Mouse (Mus musculus): Measurements from ENCODE around the gene 1600014C23Rik. TPM values are rescaled to one million over a fixed set of nuclear protein-coding genes. Genes with fewer than 3 reads are reported as not detected.

1600014C23Rik gene
- under 1 TPM in 1 of 2 experiments, not detected in 1; 0.73 TPM for total RNA-seq (2021)

DNA sequence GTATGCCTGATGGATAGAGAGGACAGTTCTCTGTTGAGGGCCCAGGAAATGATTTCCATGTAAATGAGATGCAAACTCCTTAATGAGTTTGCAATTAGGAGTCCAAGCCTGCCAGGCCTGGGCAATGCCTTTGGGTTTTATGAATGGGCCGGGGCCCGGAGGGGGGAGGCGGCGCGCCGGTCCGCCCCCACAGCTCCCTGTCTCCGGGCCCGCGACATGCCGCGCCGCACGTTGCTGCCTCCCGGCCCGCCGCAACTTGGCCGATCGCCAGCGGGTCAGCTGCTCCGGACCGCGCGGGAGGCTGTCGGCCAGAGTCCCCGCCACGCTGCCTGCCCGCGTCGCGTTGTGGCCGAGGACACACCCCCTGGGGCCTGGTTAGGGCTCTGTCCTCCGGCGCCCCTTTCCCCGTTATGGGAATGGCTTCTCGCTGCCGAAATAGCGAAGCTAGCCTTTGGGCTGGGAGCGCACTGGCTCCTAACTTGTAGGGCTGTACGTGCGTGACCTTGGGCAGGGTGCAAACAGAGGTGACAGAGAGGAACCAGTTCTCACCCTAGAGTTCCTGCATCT, at the start of gene 1600014C23Rik:
1600014C23Rik (minus strand) TSS at position 110 of the 567 bp plus-strand sequence.
- DNase-seq (ENCODE audit: low spot score in 2 of 2): peak; percentile 64 to 81
- intact Hi-C loops (cut with DNase I): loop anchor here (10.0 kb wide), 1 partner anchor 431 kb away; the partner anchor contains the start of gene Gtpbp2

DNA sequence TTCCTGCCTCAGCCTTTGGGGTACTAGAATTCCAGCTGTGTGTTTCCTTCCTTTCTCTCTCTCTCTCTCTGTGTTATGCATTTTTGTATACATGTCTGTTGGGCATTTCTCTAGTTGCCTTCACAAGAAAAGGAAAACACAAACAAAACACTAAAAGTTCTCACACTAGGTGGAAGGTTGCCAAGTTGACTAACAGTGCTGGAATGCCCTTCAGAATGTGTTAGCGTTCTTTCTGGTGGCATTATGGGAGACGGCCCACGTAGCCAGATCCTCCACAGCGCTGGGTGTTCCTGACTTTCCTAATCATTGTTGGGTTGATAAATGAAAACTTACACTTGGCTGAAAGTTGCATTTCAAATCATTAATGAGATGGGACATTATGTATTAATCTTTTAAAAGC, 44.8 kb upstream of the 1600014C23Rik start:
- intact Hi-C loops (cut with DNase I): no loop called here
- DNase-seq (ENCODE audit: low spot score in 2 of 2): no peak

DNA sequence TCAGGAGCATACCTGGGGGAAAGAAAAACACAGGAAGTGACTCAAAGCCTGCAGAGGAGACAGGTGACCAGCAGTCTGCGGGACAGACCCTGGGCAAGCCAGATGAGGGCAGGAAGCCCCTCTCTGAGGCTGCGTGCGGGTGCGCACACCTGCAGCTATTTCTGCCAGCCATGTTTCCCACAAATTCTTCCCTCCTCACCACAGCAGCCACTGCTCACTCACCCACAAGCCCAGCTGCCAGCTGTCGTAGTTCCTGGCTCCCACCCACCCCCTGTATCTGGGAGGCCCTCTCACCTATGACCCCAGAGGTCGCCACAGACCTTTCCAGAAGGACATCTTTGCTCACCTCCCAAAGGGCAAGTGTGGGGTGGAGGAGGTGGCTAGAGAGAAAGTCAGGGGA, 43.8 kb upstream of the 1600014C23Rik start:
- no peak for DNase-seq (ENCODE audit: low spot score in 2 of 2)
- intact Hi-C loops (cut with DNase I): no loop called here

DNA sequence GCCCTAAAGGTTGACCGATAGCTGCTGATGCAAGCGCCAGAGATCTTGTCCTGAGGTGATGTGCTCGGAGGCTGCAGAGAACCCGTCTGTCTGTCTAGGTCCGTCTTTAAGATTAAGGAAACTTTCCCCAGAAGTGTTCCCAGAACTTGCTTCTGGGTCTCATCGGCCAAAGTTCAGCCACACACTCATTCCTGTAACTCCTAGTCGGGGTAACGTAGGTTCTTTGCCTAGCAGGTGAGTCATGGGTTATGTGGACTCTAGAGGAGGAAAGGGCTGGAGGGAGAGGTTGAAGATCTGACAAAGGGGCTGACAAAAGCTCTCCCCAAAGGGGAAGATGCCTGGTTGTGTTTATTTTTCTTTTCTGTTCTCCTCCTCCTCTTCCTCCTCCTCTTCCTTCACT, 42.5 kb upstream of the 1600014C23Rik start:
- intact Hi-C loops (cut with DNase I): no loop called here
- no peak for DNase-seq (ENCODE audit: low spot score in 2 of 2)

DNA sequence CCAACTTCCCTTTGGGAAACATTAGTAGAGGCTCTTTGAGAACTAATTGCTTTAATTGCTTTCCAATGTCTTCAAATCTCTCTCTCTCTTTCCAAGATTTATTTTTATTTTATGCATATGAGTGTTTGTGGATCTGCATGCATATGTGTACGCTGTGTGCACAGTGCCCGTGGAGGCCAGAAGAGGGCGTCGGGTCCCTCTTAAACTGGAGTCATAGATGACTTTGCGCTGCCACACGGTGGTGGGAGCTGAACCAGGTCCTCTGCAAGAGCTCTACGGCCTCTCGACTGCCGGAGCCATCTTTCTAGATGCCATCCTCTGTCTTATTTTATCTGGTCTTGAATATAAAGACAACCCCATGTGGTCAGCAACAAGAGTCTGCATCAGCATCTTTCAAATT, 41.8 kb upstream of the 1600014C23Rik start:
- no peak for DNase-seq (ENCODE audit: low spot score in 2 of 2)
- intact Hi-C loops (cut with DNase I): no loop called here

DNA sequence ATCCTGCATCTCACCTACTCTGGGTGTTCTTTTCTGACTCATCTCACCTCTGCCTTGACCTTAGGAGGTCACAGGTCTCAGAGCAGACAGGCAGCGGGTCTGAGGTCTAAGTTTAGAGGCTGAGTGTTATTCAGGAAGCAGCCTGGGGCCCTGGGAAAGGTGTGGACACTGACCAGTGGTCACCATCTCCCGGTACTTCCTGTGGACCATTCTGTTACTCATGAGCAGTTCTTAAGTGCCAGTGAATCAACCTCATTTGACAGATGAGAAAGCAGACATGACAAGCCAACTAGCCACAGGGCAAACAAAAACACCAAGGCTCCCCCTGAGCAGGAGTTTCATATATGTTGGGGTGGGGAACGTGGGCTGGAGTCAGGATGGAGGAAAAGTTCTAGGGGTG, 38.9 kb upstream of the 1600014C23Rik start:
- intact Hi-C loops (cut with DNase I): no loop called here
- no peak for DNase-seq (ENCODE audit: low spot score in 2 of 2)

DNA sequence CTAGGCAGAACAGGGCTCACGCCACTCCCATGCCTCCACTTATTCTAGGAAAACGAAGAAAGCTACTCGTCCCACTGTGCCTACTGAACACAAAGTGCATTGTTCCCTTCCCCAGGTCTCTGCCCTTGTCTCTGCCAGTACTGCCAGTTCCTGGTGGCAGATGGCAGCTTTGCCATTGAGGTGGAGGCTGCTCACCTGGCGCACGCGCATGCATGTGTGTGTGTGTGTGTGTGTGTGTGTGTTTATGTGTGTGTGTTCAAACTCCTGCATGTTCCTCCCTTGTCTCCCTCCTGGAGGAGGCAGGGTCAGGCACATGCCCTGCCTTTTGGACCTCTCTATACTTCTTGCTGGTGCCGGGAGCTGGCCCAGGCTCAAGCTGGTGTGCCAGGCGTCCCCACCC, 38.5 kb upstream of the 1600014C23Rik start:
- intact Hi-C loops (cut with DNase I): no loop called here
- no peak for DNase-seq (ENCODE audit: low spot score in 2 of 2)

DNA sequence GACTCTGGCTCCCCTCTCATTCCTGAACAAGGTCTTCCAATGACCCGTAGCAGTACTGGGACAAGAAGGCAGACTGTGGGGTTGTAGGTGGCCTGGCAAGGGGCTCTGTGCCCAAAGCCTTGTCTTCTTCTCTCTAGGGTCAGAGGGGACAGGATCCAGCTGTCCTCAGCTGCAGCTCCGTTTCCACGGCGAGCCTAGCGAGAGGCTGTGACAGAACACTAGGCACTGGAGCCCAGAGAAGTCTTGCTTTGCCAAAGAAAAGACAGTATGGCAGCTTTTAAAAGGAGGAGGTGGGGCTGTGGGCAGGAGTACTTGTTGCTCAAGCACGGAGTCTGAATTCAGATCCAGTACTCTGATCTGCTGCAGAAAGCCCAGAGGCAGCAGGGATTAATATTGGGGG, 36.8 kb upstream of the 1600014C23Rik start:
- intact Hi-C loops (cut with DNase I): no loop called here
- peak in 1 of 2 experiments; percentile 42 for DNase-seq (ENCODE audit: low spot score in 2 of 2)

DNA sequence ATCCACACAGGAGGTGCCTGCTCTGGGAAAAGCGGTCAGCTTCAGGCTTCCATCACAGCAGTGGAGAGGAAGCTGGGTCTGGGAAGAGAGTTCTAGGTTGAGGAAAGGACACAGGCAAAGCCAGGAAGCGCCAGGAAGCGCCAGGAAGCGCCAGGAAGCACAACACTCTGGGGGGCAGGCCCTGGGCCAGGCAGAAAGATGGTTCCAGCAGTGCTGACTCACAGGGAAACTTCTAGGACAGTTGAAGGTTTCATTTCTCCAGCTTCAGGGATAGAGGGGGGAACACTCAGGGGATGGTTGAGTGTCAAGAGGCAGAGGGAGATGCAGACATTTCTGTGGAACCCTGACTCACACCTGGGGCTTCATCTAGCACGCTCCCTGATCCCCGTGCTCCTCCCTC, 36.2 kb upstream of the 1600014C23Rik start:
- intact Hi-C loops (cut with DNase I): no loop called here
- no peak for DNase-seq (ENCODE audit: low spot score in 2 of 2)

DNA sequence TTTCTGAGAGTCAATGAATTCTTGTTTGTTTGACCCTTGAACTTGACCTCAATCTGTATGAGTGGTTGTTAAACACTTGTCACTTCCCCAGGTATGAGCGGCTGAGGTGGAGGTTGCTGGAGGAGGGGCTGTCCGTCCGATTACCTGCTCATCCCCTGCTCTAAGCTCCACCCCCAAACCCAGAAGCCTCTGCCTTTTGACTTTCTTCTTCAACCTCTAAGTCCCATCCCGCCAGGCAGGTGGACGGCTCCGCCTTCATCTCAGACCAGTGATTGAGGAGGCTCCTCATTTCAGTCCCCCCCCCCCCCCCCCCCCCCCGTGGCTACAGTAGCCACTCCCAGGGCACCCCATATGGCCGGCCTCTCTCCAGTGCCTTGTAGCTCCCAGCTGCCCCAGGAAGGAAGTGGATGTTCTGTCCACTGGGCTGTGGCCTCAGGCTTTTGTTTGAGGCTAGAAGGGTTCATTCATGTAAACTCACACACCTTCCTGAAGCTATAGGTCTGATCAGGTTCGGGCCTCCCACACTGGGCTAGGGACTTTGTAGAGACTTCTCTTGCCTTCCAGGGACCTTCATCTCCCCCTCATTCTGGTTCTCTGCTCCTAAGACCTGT, 34.0 kb upstream of the 1600014C23Rik start:
- no peak for DNase-seq (ENCODE audit: low spot score in 2 of 2)
- intact Hi-C loops (cut with DNase I): no loop called here

DNA sequence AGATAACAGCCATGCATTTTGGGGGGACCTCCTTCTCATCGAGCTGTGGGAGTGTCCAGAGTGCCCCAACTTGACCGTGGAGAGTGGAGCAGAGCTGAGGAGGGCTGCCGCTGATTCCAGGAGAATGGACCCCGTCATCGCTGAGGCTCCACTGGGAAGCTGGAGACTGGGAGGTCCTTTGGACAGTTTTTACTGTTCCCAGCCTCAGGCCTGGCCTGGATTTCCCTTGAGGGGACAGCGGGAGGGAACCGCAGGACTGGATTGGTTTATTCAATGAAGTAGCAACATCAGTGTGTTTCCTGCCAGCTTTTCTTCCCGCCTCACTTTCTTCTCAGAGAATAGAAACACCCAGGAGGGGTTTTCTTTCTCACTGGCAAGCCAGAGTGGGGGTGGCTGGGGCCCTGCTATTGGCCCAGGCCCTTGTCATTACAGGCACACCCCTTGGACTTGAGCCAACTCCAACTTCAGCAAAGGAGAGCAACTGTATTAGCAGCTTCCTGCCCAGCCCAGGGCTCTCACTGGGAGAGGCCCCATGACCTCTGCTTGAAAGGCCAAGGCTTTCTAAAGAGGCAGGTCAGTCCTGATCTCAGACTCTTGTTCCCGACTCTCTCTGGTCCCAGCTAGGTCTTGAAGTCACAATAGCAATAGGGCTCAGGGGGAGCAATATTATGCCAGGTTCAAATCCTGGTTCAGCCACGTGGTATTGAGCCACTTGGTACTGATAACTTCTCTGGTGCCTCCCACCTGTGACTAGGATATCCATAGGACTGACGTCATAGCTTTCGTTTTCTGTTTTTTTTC, 33.3 kb upstream of the 1600014C23Rik start:
- intact Hi-C loops (cut with DNase I): no loop called here
- DNase-seq (ENCODE audit: low spot score in 2 of 2): peak; percentile 65 to 85

DNA sequence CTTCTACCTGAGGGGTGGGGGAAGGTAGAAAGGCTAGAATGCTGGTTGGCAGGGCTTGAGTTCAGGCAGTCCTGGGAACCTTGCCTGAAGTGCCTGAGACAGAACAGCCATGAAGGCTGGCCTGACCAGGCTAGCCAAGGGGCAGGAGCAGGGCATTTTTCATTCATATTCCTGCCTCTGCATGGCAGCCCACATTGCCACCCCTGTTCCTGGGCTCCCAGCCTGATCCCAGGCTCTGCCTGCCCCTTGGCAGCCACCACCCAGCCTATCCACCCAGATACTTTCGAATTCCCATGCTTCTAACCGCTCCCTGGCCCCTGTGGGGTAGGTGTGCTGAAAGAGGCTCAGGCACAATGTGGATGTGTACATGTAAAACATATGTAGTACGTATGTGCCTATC, 32.3 kb upstream of the 1600014C23Rik start:
- no peak for DNase-seq (ENCODE audit: low spot score in 2 of 2)
- intact Hi-C loops (cut with DNase I): no loop called here

DNA sequence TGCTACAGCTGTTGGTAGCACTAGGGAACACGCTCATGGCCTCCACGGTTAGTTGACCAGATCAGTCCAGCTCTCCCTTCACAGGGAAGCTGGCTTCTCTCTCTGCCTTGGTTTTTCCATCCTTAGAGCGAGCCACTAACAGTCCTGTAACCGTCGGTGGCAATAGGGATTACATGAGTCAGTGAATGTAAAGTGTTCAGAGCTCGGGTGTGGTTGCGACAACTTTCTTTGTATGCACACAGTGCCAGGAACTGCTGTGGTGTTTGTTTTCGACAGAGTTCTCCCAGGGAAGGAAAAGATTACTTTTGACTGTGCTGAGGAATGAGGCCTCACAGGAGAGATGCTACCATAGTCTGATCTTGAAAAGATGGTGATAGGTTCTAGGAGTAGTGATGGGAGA, 29.5 kb upstream of the 1600014C23Rik start:
- intact Hi-C loops (cut with DNase I): no loop called here
- DNase-seq (ENCODE audit: low spot score in 2 of 2): no peak

DNA sequence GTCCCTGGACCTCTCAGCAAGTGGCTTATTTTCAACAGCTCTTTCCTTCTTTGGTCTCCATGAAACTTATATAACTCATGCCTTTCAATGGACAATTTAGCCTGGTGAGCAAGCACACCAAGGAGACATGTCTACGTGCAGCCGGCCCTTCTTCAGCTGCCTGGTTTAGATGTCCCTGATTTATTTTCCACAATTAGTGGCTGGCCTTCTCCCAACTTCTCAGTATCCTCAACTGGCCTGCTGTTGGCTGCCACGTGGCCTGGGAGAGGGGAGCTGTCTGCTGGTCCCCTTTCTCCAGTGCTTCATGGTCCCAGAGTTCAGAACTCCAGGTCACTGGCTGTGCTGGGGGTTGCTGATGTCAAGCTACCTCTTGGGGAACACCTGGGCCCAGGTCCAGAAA, 28.3 kb upstream of the 1600014C23Rik start:
- no peak for DNase-seq (ENCODE audit: low spot score in 2 of 2)
- intact Hi-C loops (cut with DNase I): no loop called here

DNA sequence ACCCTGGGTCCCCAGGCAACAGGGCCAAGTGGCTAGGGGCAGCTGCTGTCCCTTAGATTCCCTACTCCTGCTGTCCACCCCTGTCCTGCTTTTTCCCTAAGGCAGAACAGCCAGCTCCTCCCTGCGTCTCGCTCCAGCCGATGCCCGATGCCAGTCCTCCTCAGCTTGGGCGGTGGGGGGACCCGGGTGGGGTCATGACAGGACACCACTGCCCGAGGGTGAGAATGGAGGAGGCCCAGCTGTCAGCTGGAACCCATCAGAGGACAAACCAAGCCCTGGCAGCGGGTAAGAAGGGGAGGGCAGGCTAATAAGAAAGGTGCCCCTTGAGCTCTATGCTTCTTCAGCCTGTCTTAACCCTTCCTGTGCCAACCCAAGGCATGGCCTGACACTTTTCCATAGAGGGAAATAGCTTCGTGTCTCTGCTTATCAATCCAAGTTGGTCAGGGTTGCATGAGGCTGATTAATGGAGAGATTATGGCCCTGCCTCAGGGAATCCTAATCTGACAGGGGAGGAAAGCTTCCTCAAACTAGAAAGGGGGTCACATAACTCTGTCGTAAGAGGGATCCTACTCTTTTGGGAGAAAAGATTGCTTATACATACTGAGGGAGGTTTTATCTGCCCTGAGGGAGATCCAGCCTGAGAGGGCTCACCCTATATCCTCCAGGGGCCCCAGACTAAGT, 27.5 kb upstream of the 1600014C23Rik start:
- DNase-seq (ENCODE audit: low spot score in 2 of 2): no peak
- intact Hi-C loops (cut with DNase I): no loop called here

DNA sequence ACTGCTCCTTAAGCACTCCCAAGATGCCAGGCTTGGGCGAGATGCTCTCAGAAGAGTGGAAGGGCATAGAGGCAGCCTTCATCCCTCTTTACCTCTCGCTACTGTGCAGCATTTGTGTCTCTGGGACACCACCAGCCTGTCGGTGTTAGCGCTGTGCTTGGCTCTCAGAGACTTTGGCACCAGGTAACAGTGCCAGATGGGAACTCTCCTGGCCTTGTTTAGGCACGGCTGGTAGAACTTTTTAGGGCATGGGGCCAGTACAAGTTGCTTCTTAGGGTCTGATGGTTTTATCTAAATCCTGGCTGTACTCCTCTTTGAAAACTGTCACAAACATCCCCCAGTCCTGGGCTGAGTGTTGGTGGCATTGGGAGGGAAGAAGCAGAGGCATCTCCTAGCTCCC, 26.1 kb upstream of the 1600014C23Rik start:
- DNase-seq (ENCODE audit: low spot score in 2 of 2): no peak
- intact Hi-C loops (cut with DNase I): no loop called here

DNA sequence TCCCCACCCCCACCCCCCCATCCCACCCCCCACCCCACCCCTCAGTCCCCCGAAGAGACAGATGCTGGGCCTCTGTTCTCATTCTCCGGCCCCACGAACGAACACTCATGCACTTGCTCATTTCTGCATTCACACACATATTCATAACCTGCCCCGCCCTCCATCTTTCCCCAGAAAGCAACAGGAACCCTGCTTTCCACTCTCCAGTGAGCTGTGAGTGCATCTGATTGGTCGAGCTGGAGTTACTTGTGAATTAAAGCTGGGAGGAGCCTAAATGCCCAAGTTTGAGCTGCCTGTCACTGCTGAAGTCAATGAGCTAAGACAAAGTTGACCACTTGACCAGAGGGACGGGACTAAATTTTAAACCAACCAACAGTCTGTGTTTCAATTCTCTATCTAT, 25.2 kb upstream of the 1600014C23Rik start:
- no peak for DNase-seq (ENCODE audit: low spot score in 2 of 2)

DNA sequence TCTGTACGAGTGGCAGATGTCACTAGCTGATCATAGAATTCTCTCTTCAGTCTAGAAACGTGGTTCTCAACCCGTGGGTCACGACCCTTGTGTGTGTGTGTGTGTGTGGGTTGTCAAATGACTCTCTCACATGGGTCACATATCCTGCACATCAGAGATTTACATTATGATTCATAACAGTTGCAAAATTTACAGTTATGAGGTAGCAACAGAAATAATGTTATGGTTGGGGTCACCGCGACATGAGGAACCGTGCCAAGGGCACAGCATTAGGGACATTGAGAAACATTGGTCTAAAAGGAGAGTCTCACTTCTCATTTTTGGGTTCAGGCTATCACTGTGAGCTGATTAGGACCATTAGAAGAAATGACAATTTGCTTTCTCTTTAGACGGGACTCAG, 24.3 kb upstream of the 1600014C23Rik start:
- DNase-seq (ENCODE audit: low spot score in 2 of 2): no peak
- intact Hi-C loops (cut with DNase I): no loop called here

More for the DNA sequence above, 25.2 kb upstream of the 1600014C23Rik start:
- intact Hi-C loops (cut with DNase I): no loop called here

DNA sequence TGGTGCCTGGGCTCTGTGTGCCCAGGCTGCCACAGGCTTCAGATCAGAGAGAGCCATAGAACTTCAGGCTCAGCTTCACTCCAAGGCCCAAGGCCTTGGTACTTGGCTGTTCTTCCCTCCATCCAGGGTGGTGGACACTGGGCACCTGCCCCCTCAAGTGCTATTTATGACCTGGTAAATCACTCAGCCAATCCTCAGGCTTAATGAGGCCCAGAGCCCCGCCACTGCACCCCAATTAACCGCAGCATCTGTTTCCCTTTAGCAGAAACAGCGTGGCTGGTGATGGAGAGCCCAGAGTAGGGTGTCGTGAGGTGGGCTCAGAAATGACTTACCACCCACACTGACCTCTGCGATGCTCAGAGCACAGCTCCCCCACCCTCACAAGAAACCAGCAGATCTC, 23.2 kb upstream of the 1600014C23Rik start:
- intact Hi-C loops (cut with DNase I): no loop called here
- DNase-seq (ENCODE audit: low spot score in 2 of 2): no peak

DNA sequence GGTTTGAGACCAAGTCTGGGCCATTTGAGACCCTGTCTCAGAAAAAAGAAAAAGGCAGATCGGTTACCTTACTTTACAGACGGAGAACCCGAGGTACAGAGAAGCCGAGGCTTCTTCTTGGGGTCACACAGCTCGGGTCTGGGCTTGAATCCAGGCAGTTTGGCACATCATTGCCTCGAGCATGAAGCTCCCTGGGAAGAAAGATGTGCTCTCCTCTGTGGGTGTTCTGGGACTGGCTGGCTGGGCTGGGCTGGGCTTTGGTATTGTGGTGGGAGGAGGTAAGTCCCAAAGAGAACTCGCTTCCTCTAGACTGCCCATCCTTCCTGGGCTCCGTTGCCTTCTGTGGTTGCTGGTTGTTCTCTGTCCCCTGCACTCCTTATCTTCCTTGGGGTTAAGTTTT, 22.7 kb upstream of the 1600014C23Rik start:
- intact Hi-C loops (cut with DNase I): no loop called here
- no peak for DNase-seq (ENCODE audit: low spot score in 2 of 2)

Data from left cerebral cortex, postnatal 25 days (tissue).